Mouse (Mus musculus): ENCODE data around the gene E2f3. TPM values are rescaled to one million over a fixed set of nuclear protein-coding genes. Genes with fewer than 3 reads are reported as not detected.

The E2f3 gene
- polyA plus RNA-seq, 1 experiment from 2014 or later, result 10.7 TPM

Other genes with a start within 250 kb of the E2f3 start
- gene Cdkal1, start 130.4 kb downstream of the E2f3 start, polyA plus RNA-seq (2014; fragmentation: Nextera tagmentation; extraction: Ambion mirVana), result 33.9 and 35.2 TPM in 2 replicates
- gene Mboat1, start 150.4 kb upstream of the E2f3 start, polyA plus RNA-seq (2014; fragmentation: Nextera tagmentation; extraction: Ambion mirVana), result 49.4 and 49.6 TPM in 2 replicates

All from intestine, embryonic 14.5 days (tissue).